Mouse (Mus musculus) heart, embryonic 16.5 days (tissue): ENCODE data around the gene Slc17a9. TPM values are rescaled to one million over a fixed set of nuclear protein-coding genes. Genes with fewer than 3 reads are reported as not detected.

ENCODE experiments used
- ATAC-seq: fragments of 200-750 bp; cut with Nextera tagmentation; replicated peaks from 2 replicates; pipeline ENCODE4 v1.8.0; 2017; ENCODE audit warnings: moderate number of reproducible peaks; ENCODE audit not compliant: insufficient read depth, low FRiP score; ENCODE audit errors: extremely low read depth
- H3K27ac ChIP-seq: fragments of 300-500 bp; sonication (generic); 2 replicates; pipeline ENCODE4 v1.5.1; 2014; ENCODE audit warnings: mild to moderate bottlenecking, low read length, control low read depth, moderate library complexity
- H3K27me3 ChIP-seq: fragments of 300-500 bp; sonication (generic); 2 replicates; pipeline ENCODE4 v1.6.1; 2014; ENCODE audit warnings: low read length, mixed read lengths; ENCODE audit not compliant: control insufficient read depth, insufficient read depth
- H3K36me3 ChIP-seq: fragments of 300-500 bp; sonication (generic); 2 replicates; pipeline ENCODE4 v1.6.1; 2014; ENCODE audit not compliant: control insufficient read depth, insufficient read depth
- H3K4me1 ChIP-seq: fragments of 300-500 bp; sonication (generic); 2 replicates; pipeline ENCODE4 v1.6.1; 2014; ENCODE audit warnings: low read length, mixed read lengths; ENCODE audit not compliant: control insufficient read depth, insufficient read depth
- H3K4me2 ChIP-seq: fragments of 300-500 bp; sonication (generic); 2 replicates; pipeline ENCODE4 v1.6.1; 2014; ENCODE audit warnings: low read depth, mild to moderate bottlenecking, control low read depth, low read length
- H3K4me3 ChIP-seq: fragments of 300-500 bp; sonication (generic); 2 replicates; pipeline ENCODE4 v1.5.1; 2014; ENCODE audit warnings: mild to moderate bottlenecking, control low read depth, low read length
- H3K9ac ChIP-seq: fragments of 300-500 bp; sonication (generic); 2 replicates; pipeline ENCODE4 v1.6.1; 2014; ENCODE audit warnings: low read length, control low read depth
- H3K9me3 ChIP-seq: fragments of 300-500 bp; sonication (generic); replicated peaks from 2 replicates; pipeline ENCODE4 v1.6.1; 2016; ENCODE audit warnings: low read length; ENCODE audit not compliant: control insufficient read depth
- WGBS: fragments of 180-500 bp; shearing (Covaris S2); extraction: QIAGEN DNeasy Blood & Tissue Kit; methylation state at CpG from one replicate; pipeline ENCODE4 v1.1.7; 2014; 5-methylcytosine and 5-hydroxymethylcytosine counted together
- polyA plus RNA-seq: library from polyadenylated mRNA; unstranded; fragments of >200 nt; fragmentation: Nextera tagmentation; extraction: Ambion mirVana; gene quantifications from 2 replicates; pipeline ENCODE4 v1.2.1, GENCODE M21; 2015

The Slc17a9 gene
- polyA plus RNA-seq, 1 experiment from 2014 or later = 1.7 TPM

- Histone ChIP-seq H3K4me1 (peaks cover 56% of the 10 kb centered on the region), H3K27ac (no peak overlapping the region), H3K9ac (peak overlapping the region; percentile 98), H3K9me3 (no peaks in the 10 kb centered on the region), H3K36me3 (no peaks in the 10 kb centered on the region), H3K4me2 (peak overlapping the region; percentile 98), H3K27me3 (no peaks in the 10 kb centered on the region), H3K4me3 (peak overlapping the region; percentile 96)
- no peak for ATAC-seq
- 65% methylated on average over 5 of the region's 5 CpGs for WGBS
These were observed 24.6 kb upstream of the Slc17a9 start for GRCm38 (mm10) chr2:180700457-180700856.

- H3K36me3 ChIP-seq = peaks cover 3% of the 10 kb centered on the region; the same call in 1 of the 2 replicates
- 7% methylated on average over 26 of the region's 26 CpGs for WGBS
- H3K27me3 ChIP-seq = no peaks in the 10 kb centered on the region
- peak overlapping the region; percentile 98 for H3K9ac ChIP-seq
- H3K27ac ChIP-seq = peak overlapping the region; percentile 96
- H3K4me1 ChIP-seq = peaks cover 52% of the 10 kb centered on the region
- H3K9me3 ChIP-seq = no peaks in the 10 kb centered on the region
- peak overlapping the region; percentile 98 for H3K4me2 ChIP-seq
- ATAC-seq = peak; percentile 8
- H3K4me3 ChIP-seq = peak overlapping the region; percentile 96
These were observed 23.9 kb upstream of the Slc17a9 start for GRCm38 (mm10) chr2:180701053-180701766.

GRCm38 (mm10) chr2:180701767-180702621 lies 23.1 kb upstream of the Slc17a9 start:
- no peaks in the 10 kb centered on the region for H3K9me3 ChIP-seq
- peak overlapping the region; percentile 98 for H3K9ac ChIP-seq
- H3K27ac ChIP-seq = peak overlapping the region; percentile 96
- WGBS = under 1% methylated on average over 66 of the region's 66 CpGs
- H3K4me1 ChIP-seq = peaks cover 50% of the 10 kb centered on the region
- H3K27me3 ChIP-seq = no peaks in the 10 kb centered on the region
- H3K4me2 ChIP-seq = peak overlapping the region; percentile 98
- H3K36me3 ChIP-seq = peaks cover 5% of the 10 kb centered on the region; the same call in 1 of the 2 replicates
- H3K4me3 ChIP-seq = peak overlapping the region; percentile 96
- ATAC-seq = peak; percentile 95

GRCm38 (mm10) chr2:180702701-180703149 lies 22.3 kb upstream of the Slc17a9 start:
- ATAC-seq = no peak
- peak overlapping the region; percentile 98 for H3K4me2 ChIP-seq
- H3K36me3 ChIP-seq = peaks cover 5% of the 10 kb centered on the region; the same call in 1 of the 2 replicates
- 27% methylated on average over 4 of the region's 4 CpGs for WGBS
- peak overlapping the region; percentile 96 for H3K27ac ChIP-seq
- H3K4me3 ChIP-seq = peak overlapping the region; percentile 96
- no peaks in the 10 kb centered on the region for H3K9me3 ChIP-seq
- H3K4me1 ChIP-seq = peaks cover 50% of the 10 kb centered on the region
- H3K9ac ChIP-seq = peak overlapping the region; percentile 98
- H3K27me3 ChIP-seq = no peaks in the 10 kb centered on the region

- Histone ChIP-seq H3K4me1 (peaks cover 53% of the 10 kb centered on the region), H3K4me3 (no peak overlapping the region)
These were observed 21.9 kb upstream of the Slc17a9 start for GRCm38 (mm10) chr2:180703175-180703574.

GRCm38 (mm10) chr2:180703645-180704359 lies 21.3 kb upstream of the Slc17a9 start:
- Histone ChIP-seq H3K9ac (no peak overlapping the region), H3K4me3 (no peak overlapping the region), H3K9me3 (no peaks in the 10 kb centered on the region), H3K4me1 (peaks cover 58% of the 10 kb centered on the region), H3K27ac (no peak overlapping the region), H3K4me2 (no peak overlapping the region), H3K27me3 (no peaks in the 10 kb centered on the region), H3K36me3 (peaks cover 5% of the 10 kb centered on the region; the same call in 1 of the 2 replicates)
- 64% methylated on average over 3 of the region's 3 CpGs for WGBS
- no peak for ATAC-seq

More at GRCm38 (mm10) chr2:180703175-180703574, 21.9 kb upstream of the Slc17a9 start:
- Histone ChIP-seq H3K9ac (peak overlapping the region; percentile 98; the same call in 1 of the 2 replicates), H3K9me3 (no peaks in the 10 kb centered on the region), H3K4me2 (0 out of 2 replicates have a peak overlapping the region, but pooled peaks have one; percentile 98), H3K27me3 (no peaks in the 10 kb centered on the region), H3K36me3 (peaks cover 5% of the 10 kb centered on the region; the same call in 1 of the 2 replicates), H3K27ac (peak overlapping the region; percentile 96; the same call in 1 of the 2 replicates)
- 68% methylated on average over 5 of the region's 5 CpGs for WGBS
- ATAC-seq = no peak

- Histone ChIP-seq H3K27me3 (no peaks in the 10 kb centered on the region), H3K4me1 (peaks cover 54% of the 10 kb centered on the region), H3K9ac (peak overlapping the region; percentile 41; the same call in 1 of the 2 replicates), H3K9me3 (no peaks in the 10 kb centered on the region), H3K4me2 (peak overlapping the region; percentile 4; the same call in 1 of the 2 replicates), H3K4me3 (no peak overlapping the region), H3K27ac (peak overlapping the region; percentile 81), H3K36me3 (peaks cover 5% of the 10 kb centered on the region; the same call in 1 of the 2 replicates)
- ATAC-seq = no peak
- WGBS = 66% methylated on average over 8 of the region's 8 CpGs
These were observed 20.5 kb upstream of the Slc17a9 start for GRCm38 (mm10) chr2:180704591-180704990.

- Histone ChIP-seq H3K4me2 (peak overlapping the region; percentile 4; the same call in 1 of the 2 replicates), H3K4me1 (peaks cover 49% of the 10 kb centered on the region), H3K4me3 (no peak overlapping the region), H3K9me3 (no peaks in the 10 kb centered on the region), H3K9ac (peak overlapping the region; percentile 41), H3K27me3 (no peaks in the 10 kb centered on the region), H3K36me3 (peaks cover 5% of the 10 kb centered on the region; the same call in 1 of the 2 replicates), H3K27ac (peak overlapping the region; percentile 81)
- WGBS = 78% methylated on average over 3 of the region's 3 CpGs
- no peak for ATAC-seq
These were observed 20.0 kb upstream of the Slc17a9 start for GRCm38 (mm10) chr2:180705066-180705465.
